Mouse (Mus musculus): ENCODE data around the gene Dhx40.

DNA sequence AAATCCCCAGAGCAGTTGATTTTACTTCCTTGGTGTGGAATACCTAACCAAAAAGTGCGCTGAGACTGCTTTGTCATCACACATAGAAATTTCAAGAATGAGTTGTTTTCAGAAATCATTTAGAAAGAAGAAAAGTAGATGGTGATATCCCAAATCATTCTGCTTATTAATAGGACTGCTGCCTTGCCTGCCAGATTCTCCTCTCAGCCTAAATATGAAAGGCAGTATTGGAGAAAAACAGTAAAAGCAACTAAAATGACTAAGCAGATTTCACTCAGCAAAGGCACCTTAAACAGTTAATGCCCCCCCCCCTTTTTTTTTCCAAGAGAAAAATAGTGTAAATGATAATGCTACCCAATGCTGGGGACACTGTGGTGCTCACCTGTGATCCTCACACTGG lies 48.3 kb downstream of the Dhx40 start:
- TF ChIP-seq E2F4 (IDR thresholded peaks at IDR 0.05; ENCODE audit: insufficient read depth) (no peak), POLR2A (IDR thresholded peaks at IDR 0.05; ENCODE audit: insufficient read length, low read depth) (no peak), POLR2AphosphoS2 (IDR thresholded peaks at IDR 0.05; ENCODE audit: insufficient read length, low read depth) (no peak)
